Mouse (Mus musculus) brain, adult 10 weeks (tissue): ENCODE results near the gene Prc1. TPM values are rescaled to one million over a fixed set of nuclear protein-coding genes. Genes with fewer than 3 reads are reported as not detected.

ENCODE experiments used
- polyA plus RNA-seq: library from polyadenylated mRNA; stranded (reverse); fragments of 350-450 nt; fragmentation: Illumina TruSeq; extraction: RNeasy Lipid Tissue Mini Kit (QIAGEN cat#74804); gene quantifications from one replicate; pipeline ENCODE4 v1.2.3, GENCODE M21; 2015; ENCODE audit warnings: low read depth, low replicate concordance

Gene Prc1
- 1.1 TPM for polyA plus RNA-seq

DNA sequence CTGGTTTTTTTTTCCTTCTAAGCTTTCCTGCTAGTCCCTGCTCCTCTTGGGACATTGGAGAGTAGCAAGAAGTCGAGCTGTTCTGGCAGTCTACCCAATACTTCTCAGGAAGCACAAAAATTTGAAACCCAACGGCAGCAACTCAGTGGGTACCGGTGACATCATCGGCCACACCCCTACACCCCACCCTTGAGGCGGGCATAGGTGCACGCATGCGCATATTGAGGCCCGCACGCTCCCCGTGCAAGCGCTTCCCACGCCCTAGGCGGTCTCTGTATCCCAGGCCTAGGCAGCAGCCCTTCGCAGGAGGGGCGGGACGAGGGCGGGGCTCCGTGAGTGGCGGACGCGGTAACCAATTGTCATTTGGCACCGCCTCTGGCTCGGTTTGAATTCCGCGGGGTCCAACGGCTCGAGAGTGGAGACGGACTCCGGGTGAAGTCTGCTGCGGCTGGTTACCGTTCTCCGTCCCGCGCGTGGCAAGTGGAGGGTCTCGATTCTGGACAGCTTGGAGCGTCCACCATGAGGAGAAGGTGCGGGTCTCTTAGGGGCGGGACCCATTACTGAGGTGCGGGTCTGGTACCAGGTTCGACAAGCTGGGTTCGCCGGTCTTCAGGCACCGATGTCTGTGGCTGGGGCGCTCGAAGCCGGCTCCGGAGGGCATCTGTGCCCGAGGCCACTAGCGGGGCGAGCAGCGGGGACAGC, at the start of gene Prc1:
Prc1 (plus strand) TSS at position 389 of the 702 bp plus-strand sequence.

DNA sequence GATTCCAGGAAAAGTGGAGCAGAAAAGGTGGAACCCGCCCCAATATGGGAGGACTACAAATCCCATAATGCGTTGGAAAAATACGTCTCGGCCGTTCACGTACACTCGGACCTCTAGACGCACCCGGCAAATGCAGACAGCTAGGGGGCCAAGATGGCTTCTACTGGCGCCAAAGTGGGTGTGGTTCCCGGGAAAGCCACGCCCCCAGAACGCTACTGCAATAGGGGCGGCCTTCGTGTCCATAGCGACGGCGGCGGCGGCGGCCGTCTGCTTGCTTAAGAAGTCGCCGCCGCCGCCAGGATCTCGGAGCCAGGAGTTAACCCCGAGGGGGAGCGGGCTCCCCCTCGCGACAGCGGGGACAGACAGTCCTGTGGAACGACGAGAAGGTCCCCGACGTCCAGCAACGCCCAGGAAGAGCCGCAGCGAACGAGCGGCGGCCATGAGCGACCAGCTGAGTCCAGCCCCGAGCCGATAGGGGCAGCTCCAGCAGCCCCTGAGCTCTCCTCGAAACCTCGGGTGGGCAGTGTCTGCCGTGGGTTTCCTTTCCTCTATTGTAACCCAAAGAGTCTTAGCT, 48.0 kb upstream of the Prc1 start, which contains the start of gene Ttll13:
Ttll13 (plus strand) TSS at position 229 of the 574 bp plus-strand sequence.

DNA sequence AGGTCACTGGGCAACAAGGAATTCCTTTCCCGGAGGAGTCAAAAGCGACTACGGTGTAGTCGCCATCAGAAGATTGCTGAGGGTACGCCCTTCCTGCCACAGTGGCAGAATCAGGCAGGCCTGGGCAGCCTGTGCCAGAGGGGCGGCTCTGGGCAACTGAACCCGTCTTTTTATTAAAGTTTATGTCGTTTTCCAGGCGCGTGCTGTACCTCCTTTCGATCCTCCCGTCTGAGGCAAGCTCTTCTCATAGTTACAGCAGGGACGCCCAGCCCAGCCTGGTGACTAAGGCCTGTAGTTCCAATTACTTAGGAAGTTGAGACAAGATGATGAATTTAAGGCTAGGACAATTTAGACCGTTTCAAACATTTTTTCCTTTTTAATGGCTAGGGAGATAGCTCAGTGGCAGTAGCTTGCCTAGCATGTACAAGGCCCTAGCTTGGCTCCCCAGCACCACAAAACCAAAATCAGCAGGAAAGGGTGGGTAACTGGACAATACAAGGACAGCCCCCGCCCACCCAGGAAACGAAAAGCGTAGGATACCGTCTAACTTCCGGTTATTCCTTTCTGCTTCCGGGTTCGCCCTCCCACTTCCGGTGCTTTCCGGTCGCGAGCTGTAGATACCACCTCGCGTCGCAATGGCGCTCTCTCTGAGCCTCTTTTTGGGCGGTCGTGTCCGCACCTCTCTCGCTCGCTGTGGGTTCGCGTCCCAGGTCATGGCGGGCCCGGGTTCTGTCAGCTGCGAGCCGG, 33.5 kb upstream of the Prc1 start, which contains the start of gene Ngrn:
Ngrn (plus strand) TSS at position 591 of the 747 bp plus-strand sequence.

DNA sequence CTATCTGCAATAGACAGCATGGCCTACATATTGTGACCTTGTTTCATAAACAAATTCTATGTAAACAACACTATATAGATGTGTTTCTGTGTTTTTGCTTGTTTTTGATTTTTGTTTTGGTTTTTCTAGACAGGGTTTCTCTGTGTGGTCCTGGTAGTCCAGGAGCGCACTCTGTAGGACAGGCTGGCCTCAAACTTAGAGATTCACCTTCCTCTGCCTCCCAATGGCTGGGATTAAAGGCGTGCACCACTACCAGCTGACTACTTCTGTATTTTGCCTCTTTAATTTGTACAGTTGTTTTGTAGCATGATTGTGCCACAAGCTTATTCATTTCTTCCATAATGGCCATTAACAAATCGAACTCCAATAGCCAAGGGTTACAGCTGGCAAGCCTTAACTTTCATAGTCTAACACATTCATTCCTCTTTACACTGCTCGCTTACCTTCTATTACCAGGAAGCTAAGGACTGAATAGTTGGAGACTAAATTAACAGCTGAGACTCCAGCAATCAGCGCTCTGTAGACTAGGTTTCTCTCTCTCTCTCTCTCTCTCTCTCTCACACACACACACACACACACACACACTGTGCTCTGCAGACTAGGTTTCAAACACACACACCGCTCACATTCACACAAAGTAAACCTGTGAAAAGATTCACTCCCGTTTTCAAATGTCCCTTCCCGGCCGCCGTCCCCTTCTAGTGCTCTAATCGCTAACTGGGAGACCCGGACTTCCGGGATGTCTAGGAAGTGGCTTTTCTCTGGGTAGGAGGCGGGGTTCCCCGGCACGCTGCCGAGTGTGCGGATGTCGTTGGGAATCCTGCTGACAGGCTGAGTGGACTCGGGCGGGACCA, 25.1 kb upstream of the Prc1 start, which contains the start of gene Vps33b:
Vps33b (plus strand) TSS at position 753 of the 854 bp plus-strand sequence.

DNA sequence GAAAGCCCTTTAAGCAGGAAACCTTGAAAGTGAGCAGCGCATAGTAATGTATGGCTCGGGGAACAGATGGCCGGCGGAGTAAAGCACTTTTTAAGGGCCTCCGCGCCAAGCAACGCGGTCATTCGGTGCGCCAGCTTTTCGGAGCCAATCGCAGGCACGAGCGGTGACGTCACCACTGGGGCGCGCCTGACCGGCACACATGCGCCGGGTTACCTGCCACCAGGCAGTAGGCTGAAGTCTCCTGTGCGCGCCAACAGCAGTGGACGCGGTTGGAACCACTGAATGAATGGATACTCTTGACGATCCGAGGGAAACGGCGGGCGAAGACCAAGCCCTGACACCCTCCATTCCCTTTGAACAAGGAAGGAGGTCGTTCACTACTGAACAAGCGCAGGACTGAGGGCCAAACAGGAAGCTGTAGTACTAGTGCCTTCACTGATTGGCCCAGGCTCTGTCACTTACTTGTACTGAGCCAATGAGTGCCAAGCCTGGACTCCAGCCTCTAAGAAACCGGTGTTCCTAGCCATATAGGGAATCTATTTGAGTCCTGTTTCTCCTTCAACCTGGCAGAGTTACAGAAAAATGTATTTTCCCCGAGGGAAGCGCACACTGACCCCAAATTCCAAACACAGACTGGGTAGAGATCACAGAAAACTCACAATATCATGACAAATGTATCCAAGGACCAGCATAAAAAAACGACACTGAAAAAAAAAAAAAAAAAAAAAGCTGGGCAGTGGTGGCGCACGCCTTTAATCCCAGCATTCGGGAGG, 30.0 kb downstream of the Prc1 start, which contains the start of gene Rccd1:
Rccd1 (minus strand) TSS at position 412 of the 773 bp plus-strand sequence.

DNA sequence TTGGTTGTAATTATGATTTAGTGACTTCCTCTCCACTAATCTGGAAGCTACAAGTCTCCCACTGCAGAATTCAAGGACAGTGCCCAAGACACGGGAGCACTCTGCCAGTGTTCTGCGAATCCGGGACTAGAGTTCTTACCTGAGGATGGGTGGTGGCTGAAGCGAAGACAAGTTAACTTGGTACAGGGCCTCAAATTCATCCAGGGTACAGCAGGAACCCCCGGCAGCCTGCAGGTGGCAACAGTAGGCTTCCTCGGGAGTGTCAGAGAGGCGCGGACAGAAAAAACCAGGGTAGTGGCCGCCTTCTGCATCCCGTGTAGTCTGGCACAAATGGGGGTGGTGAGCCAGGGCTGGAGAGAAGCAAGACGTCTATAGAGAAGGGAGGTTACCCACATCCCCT, 46.5 kb downstream of the Prc1 start, which contains the start of gene Unc45a:
Unc45a (minus strand) TSS at position 213 of the 400 bp plus-strand sequence.

DNA sequence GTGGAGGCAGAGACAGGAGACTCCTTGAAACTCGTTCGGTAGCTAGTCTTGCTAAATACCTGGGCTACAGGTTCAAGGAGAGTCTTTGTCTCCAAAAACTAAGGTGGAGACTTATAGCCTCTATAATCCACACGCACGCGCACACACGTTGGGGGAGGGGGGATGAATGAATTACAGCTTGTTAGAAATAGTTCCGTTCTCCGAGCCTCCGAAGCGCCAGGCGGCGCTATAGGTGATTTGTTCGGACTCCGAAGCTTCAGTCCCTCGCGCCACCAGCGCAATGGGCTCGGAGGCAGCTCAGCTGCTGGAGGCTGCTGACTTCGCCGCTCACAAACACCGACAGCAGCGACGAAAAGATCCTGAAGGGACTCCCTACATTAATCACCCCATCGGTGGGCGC, 48.6 kb downstream of the Prc1 start, which contains the start of gene Hddc3:
Hddc3 (plus strand) TSS at position 247 of the 400 bp plus-strand sequence.

Other genes starting within 250 kb of the Prc1 start
- 62.9 TPM for gene Idh2, start 179.1 kb upstream of the Prc1 start, polyA plus RNA-seq
- 6.8 TPM for gene Sema4b, start 107.6 kb upstream of the Prc1 start, polyA plus RNA-seq
- 41.7 TPM for gene Cib1, start 61.6 kb upstream of the Prc1 start, polyA plus RNA-seq
- gene Gdpgp1, start 61.6 kb upstream of the Prc1 start, polyA plus RNA-seq: 5.0 TPM
- gene Ttll13, start 48.1 kb upstream of the Prc1 start, polyA plus RNA-seq: 0.54 TPM
- gene Ngrn, start 33.2 kb upstream of the Prc1 start, polyA plus RNA-seq: 62.8 TPM
- 17.2 TPM for gene Vps33b, start 24.8 kb upstream of the Prc1 start, polyA plus RNA-seq
- 15.3 TPM for gene Rccd1, start 30.0 kb downstream of the Prc1 start, polyA plus RNA-seq
- 24.8 TPM for gene Unc45a, start 46.6 kb downstream of the Prc1 start, polyA plus RNA-seq
- 52.0 TPM for gene Hddc3, start 48.7 kb downstream of the Prc1 start, polyA plus RNA-seq
- 108 TPM for gene Man2a2, start 76.9 kb downstream of the Prc1 start, polyA plus RNA-seq
- 3.5 TPM for gene Fes, start 93.5 kb downstream of the Prc1 start, polyA plus RNA-seq
- gene Furin, start 111.0 kb downstream of the Prc1 start, polyA plus RNA-seq: 18.4 TPM
- 4.0 TPM for gene Blm, start 240.7 kb downstream of the Prc1 start, polyA plus RNA-seq